Mouse (Mus musculus) ES-E14 (cell line): ENCODE results near the gene Plgrkt.

Experiments
- HCFC1 ChIP-seq: IDR thresholded peaks from 2 replicates; pipeline ENCODE4 v1.6.1; 2012; ENCODE audit warnings: low read length, inconsistent platforms, borderline replicate concordance; ENCODE audit not compliant: insufficient read depth
- MAFK ChIP-seq: IDR thresholded peaks from 2 replicates; pipeline ENCODE4 v1.6.1; 2014; ENCODE audit warnings: mild to moderate bottlenecking, low read depth, low read length, inconsistent platforms; ENCODE audit not compliant: insufficient read depth
- ZC3H11A ChIP-seq: IDR thresholded peaks from 2 replicates; pipeline ENCODE4 v1.6.1; 2012; ENCODE audit warnings: low read depth, mild to moderate bottlenecking, inconsistent platforms, low read length, borderline replicate concordance
- ZNF384 ChIP-seq: IDR thresholded peaks from 2 replicates; pipeline ENCODE4 v1.6.1; 2012; ENCODE audit warnings: low read depth, low read length, inconsistent platforms

DNA sequence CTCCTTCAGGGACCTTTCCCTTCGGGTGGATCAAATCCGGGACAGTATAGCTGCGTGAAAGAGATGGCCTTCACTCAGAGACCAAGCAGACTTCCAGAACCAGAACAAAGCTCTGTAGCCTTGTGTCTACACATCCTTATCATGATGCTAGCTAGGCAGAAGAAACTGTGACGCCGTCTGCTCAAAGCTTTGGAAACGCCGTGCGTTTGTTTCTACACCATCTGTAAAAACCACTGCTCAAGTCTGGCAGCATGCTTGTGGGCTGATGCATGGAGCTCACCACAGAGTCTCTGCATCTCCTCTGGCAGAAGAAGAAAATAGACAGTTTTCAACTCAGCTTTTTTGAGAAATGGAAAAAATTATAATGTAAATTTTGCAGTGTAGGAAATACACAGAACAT is 55.4 kb downstream of the Plgrkt start:
- TF ChIP-seq ZC3H11A (no peak), ZNF384 (no peak), MAFK (no peak), HCFC1 (no peak)
